Mouse (Mus musculus): ENCODE measurements at regions not wholly inside any gene's neighbourhood (a gene's known extent, or its start where the extent isn't known, plus 50 kb on each side); places are given as distances from the start of the nearest gene placed in this dataset.

DNA sequence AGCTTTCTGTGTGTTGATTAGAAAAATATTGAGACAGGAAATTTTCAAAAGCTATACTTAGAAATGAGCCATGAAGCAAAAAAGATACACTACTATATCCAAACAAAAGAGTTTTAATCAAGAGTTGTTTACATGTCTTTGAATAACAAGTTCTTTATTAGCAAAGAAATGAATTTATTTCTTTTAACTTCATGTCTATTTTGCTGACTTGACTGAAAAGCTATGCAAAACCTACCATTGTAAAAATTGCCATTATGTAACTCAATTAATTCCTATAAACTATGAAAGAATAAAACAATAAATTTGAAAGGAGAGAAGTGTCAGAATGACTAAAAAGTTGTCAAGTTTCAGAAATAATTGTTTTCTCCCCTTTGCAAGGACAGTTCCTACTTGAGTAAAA, 1358.6 kb downstream of the Tbl1xr1 start:
- no peak overlapping the region for H3K27ac ChIP-seq (replicated peaks; ENCODE audit: low read depth, low read length)
- no peaks in the 10 kb centered on the region for H3K36me3 ChIP-seq (ENCODE audit: control insufficient read depth, insufficient read depth, low read length)
- no peak for ATAC-seq (ENCODE audit: low FRiP score, low read depth)
- no peak overlapping the region for H3K9ac ChIP-seq (ENCODE audit: low read depth, low read length, severe bottlenecking)
- no peak overlapping the region for H3K4me3 ChIP-seq (replicated peaks; ENCODE audit: low read length)
- H3K4me2 ChIP-seq (replicated peaks; ENCODE audit: low read depth, low read length, severe bottlenecking), result no peak overlapping the region
- TF ChIP-seq POLR2A (IDR thresholded peaks at IDR 0.05; ENCODE audit: borderline replicate concordance, extremely low read depth, insufficient read depth, insufficient read length), result no peak
- H3K4me1 ChIP-seq (ENCODE audit: control insufficient read depth, insufficient read depth, low read length), result no peaks in the 10 kb centered on the region
- DNase-seq (ENCODE audit: low spot score), result no peak
- H3K9me3 ChIP-seq (ENCODE audit: control insufficient read depth, low read length), result no peaks in the 10 kb centered on the region
- H3K27me3 ChIP-seq (ENCODE audit: control insufficient read depth, insufficient read depth, low read length), result no peaks in the 10 kb centered on the region

- Histone ChIP-seq H3K36me3 (ENCODE audit: control insufficient read depth, insufficient read depth, low read length) (no peaks in the 10 kb centered on the region), H3K4me3 (replicated peaks; ENCODE audit: low read length) (no peak overlapping the region), H3K9ac (ENCODE audit: low read depth, low read length, severe bottlenecking) (no peak overlapping the region), H3K9me3 (ENCODE audit: control insufficient read depth, low read length) (no peaks in the 10 kb centered on the region), H3K27ac (replicated peaks; ENCODE audit: low read depth, low read length) (no peak overlapping the region), H3K27me3 (ENCODE audit: control insufficient read depth, insufficient read depth, low read length) (no peaks in the 10 kb centered on the region), H3K4me1 (ENCODE audit: control insufficient read depth, insufficient read depth, low read length) (no peaks in the 10 kb centered on the region), H3K4me2 (replicated peaks; ENCODE audit: low read depth, low read length, severe bottlenecking) (no peak overlapping the region)
- TF ChIP-seq POLR2A (IDR thresholded peaks at IDR 0.05; ENCODE audit: borderline replicate concordance, extremely low read depth, insufficient read depth, insufficient read length), result no peak
- 78% methylated on average over 1 of the region's 1 CpGs for WGBS
- no peak for DNase-seq (ENCODE audit: low spot score)
- ATAC-seq (ENCODE audit: low FRiP score, low read depth), result no peak
Observed at GRCm38 (mm10) chr3:23457720-23458119, 1381.3 kb downstream of the Tbl1xr1 start.

DNA sequence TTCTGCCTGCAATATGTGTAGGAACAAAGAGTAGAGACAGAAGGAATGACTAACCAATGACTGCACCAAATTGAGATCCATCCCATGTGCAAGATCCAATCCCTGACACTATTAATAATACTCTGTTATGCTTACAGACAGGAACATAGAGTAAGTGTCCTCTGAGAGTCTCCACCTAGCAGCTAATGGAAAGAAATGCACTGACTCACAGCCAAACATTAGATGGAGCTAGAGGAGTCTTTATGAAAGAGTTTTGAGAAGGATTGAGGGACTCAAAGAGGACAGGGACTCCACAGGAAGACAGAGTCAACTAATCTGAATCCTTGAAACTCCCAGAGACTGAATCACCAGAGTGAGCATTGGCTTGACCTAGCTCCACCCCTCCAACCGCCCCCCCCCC, 1423.4 kb downstream of the Tbl1xr1 start:
- H3K4me1 ChIP-seq (ENCODE audit: control insufficient read depth, insufficient read depth, low read length), result no peaks in the 10 kb centered on the region
- no peak overlapping the region for H3K9ac ChIP-seq (ENCODE audit: low read depth, low read length, severe bottlenecking)
- H3K27me3 ChIP-seq (ENCODE audit: control insufficient read depth, insufficient read depth, low read length), result no peaks in the 10 kb centered on the region
- H3K4me2 ChIP-seq (replicated peaks; ENCODE audit: low read depth, low read length, severe bottlenecking), result no peak overlapping the region
- 88% methylated on average over 1 of the region's 1 CpGs for WGBS
- H3K9me3 ChIP-seq (ENCODE audit: control insufficient read depth, low read length), result no peaks in the 10 kb centered on the region
- TF ChIP-seq POLR2A (IDR thresholded peaks at IDR 0.05; ENCODE audit: borderline replicate concordance, extremely low read depth, insufficient read depth, insufficient read length), result no peak
- H3K36me3 ChIP-seq (ENCODE audit: control insufficient read depth, insufficient read depth, low read length), result no peaks in the 10 kb centered on the region
- no peak overlapping the region for H3K27ac ChIP-seq (replicated peaks; ENCODE audit: low read depth, low read length)
- no peak overlapping the region for H3K4me3 ChIP-seq (replicated peaks; ENCODE audit: low read length)
- ATAC-seq (ENCODE audit: low FRiP score, low read depth), result no peak
- no peak for DNase-seq (ENCODE audit: low spot score)

DNA sequence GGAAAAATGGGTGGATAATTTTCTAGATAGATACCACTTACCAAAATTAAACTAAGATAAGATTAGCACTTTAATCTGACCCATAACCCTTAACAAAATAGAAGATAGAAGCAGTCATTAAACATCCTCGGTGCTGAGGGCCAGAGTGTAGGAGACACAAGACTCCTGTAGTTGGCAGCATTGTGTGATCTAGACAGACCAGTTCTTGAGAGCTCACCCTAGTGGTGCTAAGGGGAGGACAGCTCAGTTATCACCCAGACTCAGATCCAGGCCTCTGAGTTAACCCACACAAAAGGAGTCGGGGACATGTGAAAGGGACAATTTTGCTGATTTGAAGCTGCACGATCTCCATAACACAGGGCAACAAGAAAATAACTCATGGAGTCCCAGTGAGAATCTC, 1471.1 kb downstream of the Tbl1xr1 start:
- H3K4me3 ChIP-seq (replicated peaks; ENCODE audit: low read length), result no peak overlapping the region
- H3K4me1 ChIP-seq (ENCODE audit: control insufficient read depth, insufficient read depth, low read length), result no peaks in the 10 kb centered on the region
- ATAC-seq (ENCODE audit: low FRiP score, low read depth) (no peak), DNase-seq (ENCODE audit: low spot score) (no peak)
- 81% methylated on average over 3 of the region's 3 CpGs for WGBS
- H3K9me3 ChIP-seq (ENCODE audit: control insufficient read depth, low read length), result no peaks in the 10 kb centered on the region
- TF ChIP-seq POLR2A (IDR thresholded peaks at IDR 0.05; ENCODE audit: borderline replicate concordance, extremely low read depth, insufficient read depth, insufficient read length), result no peak
- H3K36me3 ChIP-seq (ENCODE audit: control insufficient read depth, insufficient read depth, low read length), result no peaks in the 10 kb centered on the region
- no peaks in the 10 kb centered on the region for H3K27me3 ChIP-seq (ENCODE audit: control insufficient read depth, insufficient read depth, low read length)
- no peak overlapping the region for H3K4me2 ChIP-seq (replicated peaks; ENCODE audit: low read depth, low read length, severe bottlenecking)
- H3K27ac ChIP-seq (replicated peaks; ENCODE audit: low read depth, low read length), result no peak overlapping the region
- H3K9ac ChIP-seq (ENCODE audit: low read depth, low read length, severe bottlenecking), result no peak overlapping the region

GRCm38 (mm10) chr3:23564340-23564739, 1487.9 kb downstream of the Tbl1xr1 start:
- Histone ChIP-seq H3K4me2 (replicated peaks; ENCODE audit: low read depth, low read length, severe bottlenecking) (no peak overlapping the region), H3K9ac (ENCODE audit: low read depth, low read length, severe bottlenecking) (no peak overlapping the region), H3K36me3 (ENCODE audit: control insufficient read depth, insufficient read depth, low read length) (no peaks in the 10 kb centered on the region), H3K27ac (replicated peaks; ENCODE audit: low read depth, low read length) (no peak overlapping the region), H3K27me3 (ENCODE audit: control insufficient read depth, insufficient read depth, low read length) (no peaks in the 10 kb centered on the region), H3K4me1 (ENCODE audit: control insufficient read depth, insufficient read depth, low read length) (no peaks in the 10 kb centered on the region), H3K4me3 (replicated peaks; ENCODE audit: low read length) (no peak overlapping the region), H3K9me3 (ENCODE audit: control insufficient read depth, low read length) (no peaks in the 10 kb centered on the region)
- WGBS, result 85% methylated on average over 2 of the region's 2 CpGs
- DNase-seq (ENCODE audit: low spot score) (no peak), ATAC-seq (ENCODE audit: low FRiP score, low read depth) (no peak)
- TF ChIP-seq POLR2A (IDR thresholded peaks at IDR 0.05; ENCODE audit: borderline replicate concordance, extremely low read depth, insufficient read depth, insufficient read length), result no peak

- H3K4me3 ChIP-seq (replicated peaks; ENCODE audit: low read length), result no peak overlapping the region
- H3K36me3 ChIP-seq (ENCODE audit: control insufficient read depth, insufficient read depth, low read length), result no peaks in the 10 kb centered on the region
- no peaks in the 10 kb centered on the region for H3K27me3 ChIP-seq (ENCODE audit: control insufficient read depth, insufficient read depth, low read length)
- no peak overlapping the region for H3K9ac ChIP-seq (ENCODE audit: low read depth, low read length, severe bottlenecking)
- DNase-seq (ENCODE audit: low spot score) (no peak), ATAC-seq (ENCODE audit: low FRiP score, low read depth) (no peak)
- H3K9me3 ChIP-seq (ENCODE audit: control insufficient read depth, low read length), result 0 out of 2 replicates have a peak, but pooled peaks cover 8% of the 10 kb centered on the region
- no peak overlapping the region for H3K27ac ChIP-seq (replicated peaks; ENCODE audit: low read depth, low read length)
- no peak for TF ChIP-seq POLR2A (IDR thresholded peaks at IDR 0.05; ENCODE audit: borderline replicate concordance, extremely low read depth, insufficient read depth, insufficient read length)
- H3K4me1 ChIP-seq (ENCODE audit: control insufficient read depth, insufficient read depth, low read length), result no peaks in the 10 kb centered on the region
- no peak overlapping the region for H3K4me2 ChIP-seq (replicated peaks; ENCODE audit: low read depth, low read length, severe bottlenecking)
- 98% methylated on average over 12 of the region's 12 CpGs for WGBS
Observed at GRCm38 (mm10) chr3:23568806-23569205, 1492.4 kb downstream of the Tbl1xr1 start.
